Mouse (Mus musculus): ENCODE results near the gene Klhl2.

GRCm38 (mm10) chr8:64826461-64826860 lies 23.4 kb downstream of the Klhl2 start:
- no peak for TF ChIP-seq CTCF (IDR thresholded peaks at IDR 0.05; ENCODE audit: borderline replicate concordance, extremely low read depth, insufficient read depth, insufficient read length)
- TF ChIP-seq POLR2A (IDR thresholded peaks at IDR 0.05; ENCODE audit: borderline replicate concordance, extremely low read depth, insufficient read depth, insufficient read length, poor library complexity, severe bottlenecking): no peak

All from brain, embryonic 14.5 days (tissue).